Mouse (Mus musculus) hindbrain, embryonic 12.5 days (tissue): ENCODE data around the gene Sbno2. TPM values are rescaled to one million over a fixed set of nuclear protein-coding genes. Genes with fewer than 3 reads are reported as not detected.

Experiments used
- ATAC-seq: fragments of 200-750 bp; cut with Nextera tagmentation; 2 replicates; pipeline ENCODE4 v1.8.0; 2017; ENCODE audit warnings: moderate TSS enrichment; ENCODE audit not compliant: low FRiP score
- H3K27ac ChIP-seq: fragments of 300-500 bp; sonication (generic); 2 replicates; pipeline ENCODE4 v1.5.1; 2016; ENCODE audit warnings: mild to moderate bottlenecking
- H3K27me3 ChIP-seq: fragments of 300-500 bp; sonication (generic); 2 replicates; pipeline ENCODE4 v1.6.1; 2016; ENCODE audit warnings: mild to moderate bottlenecking
- H3K36me3 ChIP-seq: fragments of 300-500 bp; sonication (generic); 2 replicates; pipeline ENCODE4 v1.6.1; 2016; ENCODE audit warnings: mild to moderate bottlenecking
- H3K4me1 ChIP-seq: fragments of 300-500 bp; sonication (generic); 2 replicates; pipeline ENCODE4 v1.6.1; 2016
- H3K4me2 ChIP-seq: fragments of 300-500 bp; sonication (generic); replicated peaks from 2 replicates; pipeline ENCODE4 v1.6.1; 2016; ENCODE audit warnings: mild to moderate bottlenecking
- H3K4me3 ChIP-seq: fragments of 300-500 bp; sonication (generic); 2 replicates; pipeline ENCODE4 v1.5.1; 2016; ENCODE audit warnings: mild to moderate bottlenecking
- H3K9ac ChIP-seq: fragments of 300-500 bp; sonication (generic); 2 replicates; pipeline ENCODE4 v1.6.1; 2016; ENCODE audit warnings: mild to moderate bottlenecking, moderate library complexity
- H3K9me3 ChIP-seq: fragments of 300-500 bp; sonication (generic); replicated peaks from 2 replicates; pipeline ENCODE4 v1.6.1; 2016; ENCODE audit warnings: mild to moderate bottlenecking
- WGBS: fragments of 180-500 bp; shearing (Covaris S2); methylation state at CpG from one replicate; pipeline ENCODE4 v1.1.7; 2016; 5-methylcytosine and 5-hydroxymethylcytosine counted together
- polyA plus RNA-seq: library from polyadenylated mRNA; unstranded; fragments of >200 nt; fragmentation: Nextera tagmentation; extraction: Ambion mirVana; gene quantifications from 2 replicates; pipeline ENCODE4 v1.2.1, GENCODE M21; 2016

Gene Sbno2
- polyA plus RNA-seq, 1 experiment from 2014 or later: 15.1 TPM

- peaks cover 33% of the 10 kb centered on the region for H3K36me3 ChIP-seq
- 0 out of 2 replicates have a peak overlapping the region, but pooled peaks have one; percentile 72 for H3K4me3 ChIP-seq
- H3K9ac ChIP-seq: no peak overlapping the region
- 74% methylated on average over 11 of the region's 11 CpGs for WGBS
- no peak overlapping the region for H3K27ac ChIP-seq
- peaks cover 51% of the 10 kb centered on the region for H3K4me1 ChIP-seq
- peaks cover 24% of the 10 kb centered on the region for H3K27me3 ChIP-seq
- no peak overlapping the region for H3K4me2 ChIP-seq
- ATAC-seq: no peak
- no peaks in the 10 kb centered on the region for H3K9me3 ChIP-seq
Observed at GRCm38 (mm10) chr10:80139975-80140665, 34.7 kb upstream of the Sbno2 start.

- Histone ChIP-seq H3K9me3 (no peaks in the 10 kb centered on the region), H3K4me2 (peak overlapping the region; percentile 96), H3K36me3 (peaks cover 33% of the 10 kb centered on the region), H3K27ac (peak overlapping the region; percentile 96), H3K4me1 (peaks cover 51% of the 10 kb centered on the region), H3K4me3 (peak overlapping the region; percentile 72), H3K27me3 (peaks cover 31% of the 10 kb centered on the region), H3K9ac (peak overlapping the region; percentile 96)
- ATAC-seq: peak; percentile 0
- WGBS: 2% methylated on average over 10 of the region's 10 CpGs
Observed at GRCm38 (mm10) chr10:80139439-80139775, 34.0 kb upstream of the Sbno2 start.

GRCm38 (mm10) chr10:80138553-80139438, 33.4 kb upstream of the Sbno2 start, which contains the start of gene Atp5d:
TSS of gene Atp5d (plus strand) at chr10:80138632.
- Histone ChIP-seq H3K9me3 (no peaks in the 10 kb centered on the region), H3K27ac (peak within 1 kb of the TSS; percentile 96), H3K9ac (peak within 1 kb of the TSS; percentile 96), H3K27me3 (peaks cover 34% of the 10 kb centered on the region), H3K4me3 (peak within 1 kb of the TSS; percentile 72), H3K4me1 (peaks cover 51% of the 10 kb centered on the region), H3K36me3 (peaks cover 33% of the 10 kb centered on the region), H3K4me2 (peak within 1 kb of the TSS; percentile 96)
- ATAC-seq: peak; percentile 7
- under 1% methylated on average over 60 of the region's 94 CpGs for WGBS

DNA sequence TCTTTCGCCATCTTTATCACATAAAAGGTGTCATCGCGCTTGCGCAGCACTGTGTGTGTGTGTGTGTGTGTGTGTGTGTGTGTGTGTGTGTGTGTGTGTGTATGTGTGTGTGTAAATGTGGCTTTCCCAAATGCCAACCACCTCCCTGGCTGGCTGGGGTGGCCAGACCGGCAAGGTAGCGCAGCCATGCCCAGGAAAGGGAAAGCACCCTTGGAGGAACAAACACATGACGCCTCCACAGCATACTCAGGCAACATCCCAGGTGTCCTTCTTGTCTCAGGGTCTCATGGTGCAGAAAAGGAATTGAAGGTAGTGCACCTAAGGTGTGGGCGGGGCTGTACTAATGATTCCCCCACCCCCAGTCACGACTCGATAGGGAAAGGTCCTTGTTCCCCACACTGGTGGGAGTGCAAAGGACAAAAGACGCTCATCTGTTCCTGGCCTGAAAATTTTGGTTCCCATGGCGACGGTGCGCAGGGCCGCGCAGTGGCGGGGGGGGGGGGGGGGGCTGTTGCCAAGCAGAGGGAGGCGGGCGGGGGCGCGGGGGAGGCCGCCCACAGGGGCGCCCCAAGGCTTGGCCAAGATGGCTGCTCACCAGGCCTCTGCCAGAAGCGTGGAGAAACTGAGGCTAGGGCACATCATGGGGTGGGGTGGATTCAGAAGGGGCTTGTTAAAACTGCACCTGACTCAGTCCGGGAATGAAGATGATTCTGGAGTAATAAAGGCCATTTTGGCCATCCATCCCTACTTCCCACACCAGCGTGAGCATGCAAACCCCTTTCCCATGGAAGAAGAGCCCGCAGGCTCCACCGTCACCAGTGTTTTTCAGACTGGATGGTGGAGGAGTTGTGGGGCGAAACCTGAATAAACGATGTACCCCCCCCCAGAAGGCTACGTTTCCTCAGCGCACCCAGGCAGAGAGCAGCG, 32.5 kb upstream of the Sbno2 start:
- 6% methylated on average over 31 of the region's 33 CpGs for WGBS
- Histone ChIP-seq H3K27ac (peak overlapping the region; percentile 96), H3K4me2 (peak overlapping the region; percentile 96), H3K9ac (peak overlapping the region; percentile 96), H3K36me3 (peaks cover 38% of the 10 kb centered on the region), H3K4me1 (peaks cover 46% of the 10 kb centered on the region), H3K27me3 (peaks cover 34% of the 10 kb centered on the region), H3K9me3 (no peaks in the 10 kb centered on the region), H3K4me3 (peak overlapping the region; percentile 72)
- ATAC-seq: no peak

DNA sequence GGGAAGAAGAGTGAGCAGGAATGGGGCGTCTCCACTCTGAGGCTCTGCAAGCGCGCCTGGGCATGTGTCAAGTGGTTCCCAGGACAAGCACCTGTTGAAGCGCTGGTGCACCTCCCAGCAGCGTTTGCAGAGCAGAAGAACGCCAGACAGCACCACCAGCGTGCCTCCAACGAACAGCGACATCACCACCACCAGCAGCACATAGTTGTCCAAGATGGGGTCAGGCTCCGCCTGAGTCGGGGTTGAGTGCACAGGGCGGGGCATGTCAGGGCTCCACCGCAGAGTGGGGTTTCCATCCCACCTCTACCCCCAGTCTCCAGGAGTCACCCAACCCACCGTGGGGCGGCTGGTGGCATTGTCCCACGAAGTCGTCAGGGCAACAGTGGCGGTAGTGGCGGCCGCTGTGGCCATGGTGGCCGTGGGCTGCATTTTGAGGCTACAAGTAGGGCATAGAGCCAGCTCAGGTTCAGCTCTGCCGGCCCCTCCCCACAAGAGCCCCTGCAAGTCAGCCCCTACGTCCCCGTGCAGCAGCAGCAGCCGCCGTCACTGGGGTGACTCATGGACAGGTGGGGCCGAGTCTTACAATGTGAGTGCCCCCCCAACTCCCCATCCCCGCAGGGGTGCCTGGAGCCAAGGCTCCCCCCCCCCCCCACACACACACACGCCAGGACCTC, 31.7 kb upstream of the Sbno2 start:
- H3K27ac ChIP-seq: peak overlapping the region; percentile 96
- no peak for ATAC-seq
- H3K36me3 ChIP-seq: peaks cover 46% of the 10 kb centered on the region
- H3K9me3 ChIP-seq: no peaks in the 10 kb centered on the region
- peak overlapping the region; percentile 96 for H3K9ac ChIP-seq
- H3K4me1 ChIP-seq: peaks cover 45% of the 10 kb centered on the region
- peak overlapping the region; percentile 96 for H3K4me2 ChIP-seq
- peak overlapping the region; percentile 72 for H3K4me3 ChIP-seq
- WGBS: 2% methylated on average over 27 of the region's 29 CpGs
- H3K27me3 ChIP-seq: peaks cover 37% of the 10 kb centered on the region

GRCm38 (mm10) chr10:80136179-80136951, 31.0 kb upstream of the Sbno2 start:
- no peaks in the 10 kb centered on the region for H3K9me3 ChIP-seq
- peak overlapping the region; percentile 96 for H3K9ac ChIP-seq
- H3K4me2 ChIP-seq: peak overlapping the region; percentile 96
- 13% methylated on average over 49 of the region's 49 CpGs for WGBS
- peaks cover 39% of the 10 kb centered on the region for H3K27me3 ChIP-seq
- peaks cover 48% of the 10 kb centered on the region for H3K4me1 ChIP-seq
- no peak overlapping the region for H3K27ac ChIP-seq
- H3K4me3 ChIP-seq: peak overlapping the region; percentile 72
- peaks cover 46% of the 10 kb centered on the region for H3K36me3 ChIP-seq
- ATAC-seq: no peak

- 86% methylated on average over 1 of the region's 1 CpGs for WGBS
- H3K27me3 ChIP-seq: peaks cover 43% of the 10 kb centered on the region
- peaks cover 54% of the 10 kb centered on the region for H3K36me3 ChIP-seq
- peaks cover 48% of the 10 kb centered on the region for H3K4me1 ChIP-seq
- no peak overlapping the region for H3K4me2 ChIP-seq
- no peak overlapping the region for H3K4me3 ChIP-seq
- H3K9me3 ChIP-seq: no peaks in the 10 kb centered on the region
- no peak overlapping the region for H3K27ac ChIP-seq
- ATAC-seq: no peak
- no peak overlapping the region for H3K9ac ChIP-seq
Observed at GRCm38 (mm10) chr10:80135641-80136040, 30.3 kb upstream of the Sbno2 start.

GRCm38 (mm10) chr10:80135161-80135560, 29.8 kb upstream of the Sbno2 start:
- H3K27ac ChIP-seq: no peak overlapping the region
- no peak overlapping the region for H3K4me2 ChIP-seq
- no peaks in the 10 kb centered on the region for H3K9me3 ChIP-seq
- peaks cover 43% of the 10 kb centered on the region for H3K27me3 ChIP-seq
- H3K4me3 ChIP-seq: no peak overlapping the region
- ATAC-seq: no peak
- WGBS: 90% methylated on average over 10 of the region's 10 CpGs
- no peak overlapping the region for H3K9ac ChIP-seq
- H3K4me1 ChIP-seq: peaks cover 48% of the 10 kb centered on the region
- peaks cover 59% of the 10 kb centered on the region for H3K36me3 ChIP-seq

DNA sequence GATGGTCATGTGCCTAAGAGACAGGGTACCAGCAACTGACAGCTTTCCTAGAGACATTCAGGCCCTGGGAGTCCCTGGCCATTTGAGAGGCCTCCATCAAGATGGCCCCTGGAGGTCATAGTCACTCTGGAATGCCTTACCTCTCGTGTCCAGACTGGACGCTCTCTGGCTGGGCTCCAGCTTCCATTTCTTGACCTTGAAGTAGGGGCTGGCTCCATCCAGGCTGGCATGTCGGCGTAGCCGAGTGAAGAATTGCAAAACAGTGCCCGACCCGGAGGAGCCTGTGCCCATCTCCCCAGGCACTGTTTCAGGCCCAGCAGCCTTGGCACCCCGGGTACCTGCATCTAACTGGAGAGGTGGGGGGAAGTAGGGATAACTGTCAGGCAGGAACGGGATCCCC, 29.1 kb upstream of the Sbno2 start:
- peaks cover 43% of the 10 kb centered on the region for H3K27me3 ChIP-seq
- H3K27ac ChIP-seq: no peak overlapping the region
- 89% methylated on average over 9 of the region's 9 CpGs for WGBS
- no peak overlapping the region for H3K9ac ChIP-seq
- H3K9me3 ChIP-seq: no peaks in the 10 kb centered on the region
- ATAC-seq: no peak
- H3K4me3 ChIP-seq: no peak overlapping the region; the same call in 1 of the 2 replicates
- no peak overlapping the region for H3K4me2 ChIP-seq
- peaks cover 46% of the 10 kb centered on the region for H3K4me1 ChIP-seq
- peaks cover 66% of the 10 kb centered on the region for H3K36me3 ChIP-seq

DNA sequence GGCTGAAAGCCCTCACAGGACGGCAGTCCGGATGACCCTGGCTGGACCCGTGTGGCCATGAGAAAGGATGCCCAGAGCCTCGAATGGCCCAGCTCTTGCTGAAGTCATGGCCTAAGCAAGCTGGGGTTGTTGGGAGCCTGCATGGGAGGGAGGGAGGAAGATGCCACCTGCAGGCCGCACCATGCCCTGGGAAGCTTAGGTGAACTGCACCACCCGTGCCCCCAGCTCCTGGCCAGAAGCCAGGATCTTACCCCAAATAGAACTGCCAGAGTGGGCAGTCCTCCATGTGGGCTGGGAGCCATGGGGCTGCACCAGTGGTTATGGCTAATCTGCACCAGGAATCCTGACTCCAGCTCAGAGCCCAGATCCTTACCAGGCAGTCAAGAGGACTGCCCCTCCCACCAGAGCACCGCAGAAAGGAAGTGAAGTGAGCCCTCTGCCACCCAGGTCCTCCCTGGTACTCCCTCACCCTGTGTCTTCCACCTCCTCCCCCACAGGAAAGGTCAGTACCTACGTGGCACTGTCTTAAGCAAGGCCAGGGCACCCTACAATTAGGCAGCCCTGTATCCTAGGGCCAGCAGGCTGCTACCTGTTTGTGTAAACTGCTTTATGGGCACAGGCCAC, 28.0 kb upstream of the Sbno2 start:
- Histone ChIP-seq H3K4me2 (no peak overlapping the region), H3K4me3 (no peak overlapping the region), H3K27ac (no peak overlapping the region), H3K36me3 (peaks cover 77% of the 10 kb centered on the region), H3K9me3 (no peaks in the 10 kb centered on the region), H3K4me1 (peaks cover 39% of the 10 kb centered on the region), H3K27me3 (peaks cover 43% of the 10 kb centered on the region), H3K9ac (no peak overlapping the region)
- ATAC-seq: no peak
- 80% methylated on average over 8 of the region's 8 CpGs for WGBS
